Mouse (Mus musculus) adrenal gland, postnatal 36 days (tissue): Measurements from ENCODE around the gene Hbs1l. TPM values are rescaled to one million over a fixed set of nuclear protein-coding genes. Genes with fewer than 3 reads are reported as not detected.

Experiments
- DNase-seq, 2 experiments: peaks; one replicate each; pipeline ENCODE4 v3.0.0; 2021; ENCODE audit warnings: mixed read lengths in 1 of 2
- total RNA-seq, 2 experiments: library from RNA; stranded (reverse); gene quantifications; 2 replicates each; pipeline ENCODE4 v1.2.3; 2021

Hbs1l gene
- total RNA-seq, 2 experiments from 2014 or later, result 69.8 to 75.3 TPM

DNA sequence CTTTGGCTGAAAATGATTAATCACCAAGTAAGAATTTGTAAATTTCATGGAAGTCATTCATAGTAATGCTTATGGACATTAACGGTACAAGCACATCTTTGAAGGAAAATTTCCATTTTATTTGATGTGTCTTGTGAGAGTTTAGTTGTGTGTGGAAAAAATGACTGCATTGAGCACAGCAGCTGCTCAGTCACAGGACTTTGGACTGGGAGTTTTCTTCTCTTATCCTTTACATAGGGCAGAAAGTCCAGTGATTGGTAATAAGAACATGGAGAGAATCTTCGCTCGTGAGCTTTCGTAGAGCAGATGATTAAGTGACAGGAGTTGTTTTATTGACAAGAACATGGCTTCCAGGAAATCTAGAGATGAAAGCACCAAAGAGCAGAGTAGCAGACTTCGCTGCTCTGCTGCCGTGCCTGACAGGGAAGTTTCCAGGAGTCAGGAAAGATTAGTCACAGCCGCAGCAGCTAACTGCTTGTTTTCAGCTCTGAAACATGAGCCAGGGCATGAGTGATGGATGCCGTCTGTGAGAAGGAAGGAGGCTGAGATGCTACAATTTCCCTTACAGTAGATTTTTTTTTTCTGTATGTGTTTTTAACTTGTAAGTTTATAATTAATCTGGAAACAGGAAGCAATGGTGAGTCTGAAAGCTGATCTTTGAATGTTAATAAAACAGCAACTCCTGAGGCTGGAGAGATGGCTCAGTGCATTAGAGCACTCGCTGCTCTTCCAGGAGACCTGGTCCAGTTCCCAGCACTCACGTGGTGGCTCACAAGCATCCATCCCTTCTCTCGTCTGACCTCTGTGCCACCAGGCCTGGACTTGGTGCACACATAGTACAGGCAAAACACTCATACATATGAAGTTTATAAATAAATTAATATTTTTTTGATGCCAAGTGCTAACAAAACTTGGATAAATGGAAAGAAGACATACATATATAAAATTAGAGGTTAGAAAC, 9.2 kb downstream of the Hbs1l start:
- no peak for DNase-seq

DNA sequence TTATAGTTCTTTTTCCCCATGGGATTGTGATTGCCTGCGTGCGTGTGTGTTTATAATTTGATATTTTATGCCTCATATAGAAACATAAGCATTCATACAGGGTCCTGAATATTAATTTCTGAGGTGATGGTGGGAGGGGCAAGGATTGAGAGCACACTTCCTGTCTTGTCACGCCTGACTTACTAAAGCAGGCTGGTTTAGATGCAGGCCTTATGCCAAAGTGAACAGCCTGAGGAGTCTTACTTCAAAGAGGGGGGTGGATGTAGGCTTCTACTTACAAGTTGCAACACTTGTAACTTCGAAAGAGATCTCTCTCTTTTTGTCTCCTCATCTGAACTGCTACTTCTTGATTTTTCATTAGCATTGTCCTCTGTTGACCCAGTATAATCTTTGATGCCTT, 18.0 kb downstream of the Hbs1l start:
- no peak for DNase-seq

DNA sequence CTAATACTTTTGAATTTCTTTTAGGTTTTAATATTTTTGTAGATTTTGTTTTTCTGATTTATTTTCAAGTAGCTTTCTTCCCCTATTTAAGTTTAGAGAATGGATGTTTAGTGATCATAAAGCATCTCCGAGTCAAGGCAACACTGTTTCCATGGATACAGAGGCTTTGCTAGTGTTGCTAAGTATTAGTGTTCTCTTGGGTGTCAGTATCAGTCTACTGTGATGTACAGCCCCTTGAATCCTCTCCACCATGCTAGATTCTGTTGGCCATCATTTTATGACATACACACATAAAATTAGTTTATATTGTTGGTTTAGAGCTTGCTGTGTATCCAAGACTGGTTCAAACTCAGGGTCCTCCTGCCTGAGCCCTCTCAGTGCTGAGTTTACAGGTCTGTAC, 20.3 kb downstream of the Hbs1l start:
- DNase-seq, result no peak

DNA sequence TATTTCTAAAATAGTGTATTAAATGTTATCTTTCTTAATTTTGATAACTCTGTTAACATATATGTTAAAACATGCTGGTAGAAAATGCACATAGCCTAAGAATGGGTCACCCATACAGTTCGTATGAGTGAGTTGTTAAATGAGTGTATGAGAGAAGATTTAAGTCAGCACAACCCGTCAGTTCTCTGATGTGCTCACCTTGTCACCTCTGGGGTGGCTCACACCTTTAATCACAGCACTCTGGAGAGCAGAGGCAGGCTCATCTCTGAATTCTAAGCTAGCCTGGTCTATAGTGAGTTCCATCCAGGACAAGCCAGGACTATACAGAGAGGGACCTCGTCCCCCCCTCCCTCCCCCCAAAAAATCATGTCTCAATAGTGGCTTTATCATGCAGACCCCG, 22.5 kb downstream of the Hbs1l start:
- no peak for DNase-seq

DNA sequence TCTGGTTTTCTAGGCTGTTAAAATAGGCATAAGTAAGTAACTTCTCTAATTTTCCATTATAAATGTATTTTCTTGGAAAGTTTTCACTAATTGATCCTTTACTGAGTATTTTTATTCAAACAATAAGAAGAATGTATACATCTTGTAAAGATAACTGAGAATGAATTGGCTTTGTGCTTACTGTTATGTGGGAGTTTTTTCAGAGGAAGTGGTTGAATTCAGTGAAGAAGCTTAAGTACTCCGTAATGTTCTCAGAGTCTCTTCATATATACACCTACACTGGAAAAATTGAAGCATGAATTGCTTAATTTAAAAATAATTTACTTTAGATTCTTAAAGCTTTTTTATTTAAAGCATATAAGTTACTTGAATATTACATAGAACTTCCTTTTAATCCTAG, 23.2 kb downstream of the Hbs1l start:
- no peak for DNase-seq

DNA sequence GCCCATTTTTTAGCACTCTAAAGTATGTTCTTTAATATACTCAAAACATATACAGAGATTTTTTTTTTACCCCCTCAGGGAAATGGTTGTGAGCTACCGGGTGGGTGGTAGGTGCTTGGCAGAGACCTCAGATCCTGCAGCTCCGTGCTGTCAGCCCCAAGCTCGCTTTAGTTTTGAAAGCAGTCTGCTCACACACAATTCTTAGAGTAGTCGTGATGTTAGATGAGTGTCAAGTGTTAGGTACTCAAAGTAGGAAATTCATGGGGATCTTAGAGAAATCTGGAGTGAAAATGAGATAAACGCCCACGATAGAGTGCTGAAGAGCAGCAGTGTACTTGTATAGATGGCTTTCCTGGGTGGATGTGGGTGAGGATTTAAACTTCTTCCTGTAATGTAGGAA, 24.8 kb downstream of the Hbs1l start:
- DNase-seq, result no peak

DNA sequence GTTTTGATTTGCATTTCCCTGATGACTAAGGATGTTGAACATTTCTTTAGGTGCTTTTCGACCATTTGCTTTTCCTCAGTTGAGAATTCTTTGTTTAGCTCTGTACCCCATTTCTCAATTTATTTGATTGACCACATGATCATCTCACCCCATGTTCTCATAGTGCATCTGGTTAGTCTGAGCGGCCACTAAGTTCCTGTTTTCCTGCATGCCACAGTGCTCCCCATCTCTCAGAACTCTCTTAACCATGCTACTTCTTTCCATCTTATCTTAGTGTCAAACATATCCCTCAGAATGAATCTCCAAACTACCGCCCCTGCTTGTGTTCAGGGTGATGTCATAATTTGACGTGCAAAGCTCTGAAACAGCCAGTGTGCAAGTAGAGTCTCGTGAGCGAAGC, 30.6 kb downstream of the Hbs1l start:
- no peak for DNase-seq

DNA sequence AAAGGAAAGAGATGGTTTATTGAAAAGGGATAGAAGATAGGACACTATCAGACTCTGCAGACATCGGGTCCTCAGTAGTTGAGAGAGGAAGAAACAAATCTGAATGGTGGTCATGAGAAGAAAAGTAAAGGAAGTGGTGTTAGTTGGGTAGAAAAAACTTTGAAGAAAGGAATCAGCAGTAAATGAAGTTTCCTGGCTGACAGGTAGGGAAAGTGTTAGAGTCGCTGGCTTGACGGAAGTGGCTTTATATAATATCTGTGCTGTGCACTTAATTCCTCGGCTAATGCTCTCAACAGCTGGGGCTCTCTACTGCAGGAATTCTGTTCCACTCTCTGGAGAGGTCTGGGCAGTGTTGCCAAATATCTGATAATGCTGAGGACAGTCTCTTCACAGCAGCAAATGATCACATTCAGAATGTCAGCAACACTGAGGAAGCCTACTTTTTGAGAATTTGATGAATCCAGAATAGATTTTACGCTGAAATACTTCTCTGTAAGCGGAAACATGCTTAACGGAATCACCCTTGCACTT, 31.9 kb downstream of the Hbs1l start:
- no peak for DNase-seq

DNA sequence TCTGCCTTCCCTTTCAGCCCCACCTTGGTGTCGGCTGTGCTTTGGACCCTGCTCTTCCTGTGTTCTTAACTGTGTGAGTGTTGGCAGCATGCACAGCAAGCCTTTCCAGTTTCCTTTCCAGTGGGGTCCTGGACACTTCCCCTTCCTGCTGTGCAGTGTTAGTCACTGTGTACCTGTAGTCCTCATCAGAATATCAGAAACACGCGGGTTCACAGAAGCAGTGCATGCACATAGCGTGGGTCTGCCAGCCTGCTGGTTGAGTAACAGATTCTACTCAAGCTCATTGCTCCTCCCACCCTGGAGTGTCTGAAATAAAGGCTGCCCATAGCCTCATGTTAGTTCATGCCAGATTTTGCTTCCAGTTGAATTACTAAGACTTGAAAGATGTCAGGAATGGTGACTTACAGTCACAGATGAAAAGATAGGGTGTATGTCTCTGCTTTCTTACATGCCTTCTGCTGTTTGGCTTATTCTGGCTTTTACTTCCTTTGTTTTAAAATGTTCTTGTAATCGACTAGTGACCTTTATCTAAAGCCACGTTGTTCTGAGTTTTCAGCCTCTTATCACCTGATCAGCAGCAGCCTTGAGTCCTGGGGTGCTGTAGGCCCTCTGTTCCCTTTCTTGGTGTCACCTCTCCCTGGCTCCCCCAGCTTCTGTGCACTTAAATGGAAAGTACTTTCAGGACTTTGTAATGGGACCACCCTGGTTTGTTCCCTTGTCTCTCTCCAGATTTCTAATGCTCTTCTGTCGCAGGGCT, 38.7 kb downstream of the Hbs1l start:
- DNase-seq, result no peak

DNA sequence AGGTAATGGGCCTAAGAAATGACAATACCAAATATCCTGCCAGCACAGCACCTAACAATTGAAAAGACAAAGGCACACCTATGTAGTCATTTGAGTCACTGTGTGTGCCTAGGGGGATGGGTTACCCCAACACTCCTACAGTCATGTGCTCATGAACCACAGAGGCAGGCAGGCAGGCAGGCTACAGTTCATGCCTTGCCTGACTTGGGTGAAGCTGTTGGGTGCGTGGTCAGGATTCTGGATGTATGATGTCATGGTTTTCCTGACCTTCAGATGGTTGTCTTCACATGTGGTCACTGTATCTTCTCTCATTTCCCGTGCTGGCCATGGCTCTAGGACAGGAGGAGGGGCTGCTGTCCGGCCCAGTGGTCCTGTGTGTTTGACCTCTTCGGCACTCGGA, 39.8 kb downstream of the Hbs1l start:
- DNase-seq, result no peak

DNA sequence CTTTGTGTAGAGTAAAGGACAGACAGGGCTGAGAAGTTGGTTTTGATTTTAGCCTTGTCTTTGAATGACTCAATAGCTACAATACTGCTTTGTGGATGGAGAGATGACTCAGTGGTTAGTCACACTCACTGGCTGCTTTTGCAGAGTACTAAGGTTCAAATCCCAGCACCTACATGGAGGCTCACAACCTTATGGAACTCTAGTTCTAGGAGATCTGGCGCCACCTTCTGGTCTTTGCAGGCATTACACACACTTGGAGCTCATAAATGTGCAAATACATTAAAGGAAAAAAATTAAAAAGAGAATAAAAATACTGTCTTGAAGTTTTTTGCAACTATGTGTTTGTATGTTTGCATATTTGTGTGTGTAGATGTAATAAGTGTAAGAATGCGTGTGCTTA, 41.4 kb downstream of the Hbs1l start:
- peak; percentile 8 to 11 for DNase-seq

DNA sequence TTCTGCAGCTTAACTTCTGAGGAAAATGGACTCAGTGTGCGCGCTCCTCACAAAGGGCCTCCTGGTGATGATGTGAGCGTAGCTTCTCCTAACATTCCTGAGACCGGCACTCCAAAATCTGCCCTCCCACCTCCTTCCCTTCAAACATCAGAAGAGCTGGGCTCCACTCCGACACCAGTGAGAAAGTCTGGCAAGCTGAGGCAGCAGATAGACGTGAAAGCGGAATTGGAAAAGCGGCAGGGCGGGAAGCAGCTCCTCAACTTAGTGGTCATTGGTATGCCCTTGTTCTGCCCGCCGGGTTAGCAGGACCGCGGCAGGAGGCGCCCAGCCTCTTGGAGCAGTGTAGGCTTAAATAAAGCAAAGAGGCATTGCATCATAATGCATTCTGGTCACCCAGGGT, 45.9 kb downstream of the Hbs1l start:
- no peak for DNase-seq

DNA sequence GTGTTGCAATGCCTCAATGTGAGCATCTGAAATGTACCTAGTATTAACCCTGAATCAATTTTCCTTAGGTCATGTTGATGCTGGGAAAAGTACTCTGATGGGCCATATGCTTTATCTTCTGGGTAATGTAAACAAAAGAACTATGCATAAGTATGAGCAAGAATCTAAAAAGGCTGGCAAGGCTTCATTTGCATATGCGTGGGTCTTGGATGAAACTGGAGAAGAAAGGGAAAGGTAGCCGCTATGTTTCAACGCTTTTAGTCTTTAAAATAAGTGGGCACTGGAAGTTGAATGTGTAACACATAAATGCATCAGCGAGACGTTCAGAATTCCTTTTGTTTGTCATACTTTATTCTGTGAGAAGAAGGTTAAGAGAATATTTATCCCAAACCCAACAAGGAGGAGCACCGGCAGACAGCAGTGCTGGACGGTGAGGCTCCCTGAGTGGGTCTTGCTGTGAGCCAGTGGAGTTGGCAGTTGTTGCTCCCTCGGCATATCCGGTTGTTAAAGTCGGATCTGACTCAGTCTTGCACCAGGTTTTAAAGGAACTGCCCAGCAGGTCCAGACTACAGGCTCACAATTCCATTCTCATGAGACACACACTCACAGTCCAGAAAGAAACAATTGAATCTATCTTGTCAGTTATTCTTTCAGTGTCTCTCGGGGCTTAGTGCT, 46.7 kb downstream of the Hbs1l start:
- DNase-seq, result no peak

DNA sequence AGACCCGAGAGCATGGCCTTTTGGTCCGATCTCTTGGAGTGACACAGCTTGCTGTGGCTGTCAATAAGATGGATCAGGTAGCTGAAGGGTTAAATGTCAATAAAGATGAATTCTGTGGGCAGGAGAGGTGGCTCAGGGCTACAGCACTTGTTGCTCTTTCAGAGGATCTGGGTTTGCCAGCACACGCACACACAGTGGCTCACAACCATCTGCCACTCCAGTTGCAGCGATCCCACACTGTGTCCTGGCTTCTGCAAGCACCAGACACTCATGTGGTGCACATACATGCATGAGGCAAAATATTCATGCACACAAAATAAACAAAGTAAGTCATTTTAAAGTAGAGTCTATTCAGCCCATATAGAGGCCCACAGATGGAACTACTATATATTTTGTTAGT, 51.6 kb downstream of the Hbs1l start:
- DNase-seq, result no peak

DNA sequence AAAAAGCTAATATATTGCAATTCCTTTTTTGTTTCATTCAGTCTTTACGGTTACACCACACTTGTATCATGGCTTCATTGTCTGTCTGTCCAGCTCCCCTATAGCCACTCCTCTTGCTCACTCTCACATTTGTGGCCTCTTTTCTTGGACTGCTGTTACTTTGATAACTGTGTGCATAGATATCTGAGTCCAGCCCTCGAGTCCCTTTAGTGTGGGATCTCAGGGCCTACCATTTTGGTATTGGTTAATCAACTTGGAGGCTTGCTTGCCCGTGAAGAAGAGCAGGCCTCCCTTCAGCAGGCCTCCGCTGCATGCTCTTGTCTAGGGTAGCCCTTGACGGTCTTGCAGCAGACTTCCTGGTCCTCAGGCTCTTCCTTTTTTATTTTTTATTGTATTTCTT, 53.7 kb downstream of the Hbs1l start:
- no peak for DNase-seq

DNA sequence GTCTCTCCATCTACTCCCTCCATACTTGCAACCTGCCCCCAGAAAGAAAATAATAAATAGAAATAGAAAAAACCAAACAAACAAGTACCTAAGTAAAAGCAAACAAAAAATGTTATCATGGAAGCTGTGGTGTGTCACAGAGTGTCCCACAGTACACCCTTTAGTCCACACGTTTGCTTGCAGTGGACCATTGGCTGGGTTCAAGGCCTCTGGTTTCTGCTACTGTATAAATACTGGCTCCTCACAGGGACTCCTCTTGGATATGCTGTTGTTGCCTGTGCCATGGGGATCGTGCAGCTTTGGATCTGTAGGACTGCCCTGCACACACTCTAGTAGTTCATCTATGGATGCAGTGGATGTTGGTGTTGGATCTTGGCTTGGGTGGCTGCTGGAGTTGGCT, 54.2 kb downstream of the Hbs1l start:
- DNase-seq, result no peak

DNA sequence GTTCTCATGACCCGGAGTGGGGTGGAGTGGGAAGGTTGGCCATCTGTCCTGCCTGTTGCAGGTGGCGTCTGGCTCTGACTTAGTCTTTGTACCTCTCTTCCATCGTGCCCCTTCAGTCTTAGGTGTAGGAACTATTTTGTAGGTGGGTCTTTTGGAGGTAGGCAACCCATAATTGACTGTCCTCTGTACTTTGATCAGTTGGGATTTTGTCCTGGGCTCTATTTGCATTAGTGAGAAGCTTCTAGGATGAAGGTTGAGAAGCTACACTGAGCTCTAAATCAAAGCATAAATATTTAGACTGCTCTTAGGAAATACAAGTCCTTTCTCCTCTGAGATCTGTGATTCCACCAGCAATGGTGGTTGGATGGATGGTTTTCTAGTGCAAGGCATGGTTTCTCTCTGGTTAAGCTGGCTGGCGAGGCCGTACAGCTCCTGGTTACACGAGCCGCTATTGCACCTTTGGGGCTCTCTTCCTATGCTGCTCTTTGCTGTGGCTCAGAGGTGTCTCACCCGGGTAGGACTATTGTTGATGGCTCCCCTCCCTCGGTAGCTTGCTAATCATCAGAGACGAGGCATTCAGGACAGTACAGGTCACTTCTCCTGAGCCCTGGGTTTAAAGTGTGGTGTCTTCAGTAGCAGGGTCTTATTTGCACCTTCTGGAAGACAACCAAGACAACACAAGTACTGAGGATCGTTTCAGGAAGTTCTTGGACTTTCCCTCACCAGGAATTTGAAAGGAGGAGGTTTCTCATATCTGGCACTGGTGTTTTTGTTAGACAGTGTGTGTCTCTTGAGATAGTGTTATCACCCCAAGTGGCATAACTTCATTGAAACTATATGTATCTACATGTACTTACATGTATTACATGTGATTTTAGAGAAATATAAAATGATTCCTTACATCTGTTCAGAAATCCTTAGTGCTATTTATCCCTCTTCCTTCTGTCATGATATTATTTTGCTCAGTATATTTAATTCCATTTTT, 55.0 kb downstream of the Hbs1l start:
- DNase-seq, result no peak

DNA sequence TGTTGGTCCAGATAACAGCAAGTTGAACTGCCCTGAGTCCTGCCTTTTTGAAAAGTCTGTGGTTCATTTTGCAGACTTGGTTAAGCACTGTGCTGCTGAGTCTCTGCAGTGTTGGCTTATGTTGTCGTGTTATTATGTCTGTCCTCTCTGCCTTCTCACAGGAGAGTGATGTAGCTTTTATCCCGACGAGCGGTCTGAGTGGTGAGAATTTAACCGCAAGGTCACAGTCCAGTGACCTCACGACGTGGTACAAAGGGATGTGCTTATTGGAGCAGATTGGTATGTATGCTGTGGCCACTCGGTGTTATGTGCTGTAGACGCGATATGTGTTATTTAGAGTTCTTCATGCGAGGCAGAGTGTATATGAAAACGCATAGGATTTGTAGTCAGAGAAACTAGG, 56.0 kb downstream of the Hbs1l start:
- DNase-seq, result no peak

DNA sequence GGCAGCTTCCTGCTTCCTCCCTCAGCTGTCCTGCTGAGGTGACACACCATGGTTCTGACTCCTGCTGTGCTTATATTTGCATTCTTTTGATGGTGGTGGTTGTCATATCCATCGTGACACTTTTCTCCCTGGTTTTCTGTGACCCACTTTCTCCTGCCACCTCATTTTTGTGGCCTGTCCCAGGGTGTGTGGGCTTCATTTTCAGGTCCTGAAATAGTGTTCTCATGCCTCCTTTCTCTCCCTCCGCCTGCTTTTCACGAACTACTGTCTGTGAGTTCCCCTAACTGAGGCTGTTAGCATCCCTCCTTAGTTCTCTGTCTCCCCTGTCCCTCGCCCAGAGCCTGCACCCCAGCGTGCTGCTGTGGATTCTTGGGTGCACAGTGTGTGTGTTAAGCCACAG, 58.1 kb downstream of the Hbs1l start:
- no peak for DNase-seq

DNA sequence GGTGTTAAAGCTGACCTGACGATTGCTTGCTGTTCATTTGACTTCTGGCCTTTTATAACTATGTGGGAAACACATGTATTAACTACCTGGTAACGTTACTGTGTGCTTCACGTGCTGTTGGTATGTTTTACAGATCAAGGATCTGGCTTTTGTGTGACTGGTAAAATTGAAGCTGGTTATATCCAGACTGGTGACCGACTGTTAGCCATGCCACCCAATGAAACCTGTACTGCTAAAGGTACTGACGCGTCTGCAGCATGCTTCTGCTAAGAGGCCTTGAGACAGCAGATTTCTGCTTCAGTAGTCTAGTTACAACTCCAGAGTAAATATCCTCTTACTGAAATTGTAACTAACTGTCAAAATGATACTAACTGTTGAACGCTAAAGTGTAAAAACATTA, 58.7 kb downstream of the Hbs1l start:
- no peak for DNase-seq

DNA sequence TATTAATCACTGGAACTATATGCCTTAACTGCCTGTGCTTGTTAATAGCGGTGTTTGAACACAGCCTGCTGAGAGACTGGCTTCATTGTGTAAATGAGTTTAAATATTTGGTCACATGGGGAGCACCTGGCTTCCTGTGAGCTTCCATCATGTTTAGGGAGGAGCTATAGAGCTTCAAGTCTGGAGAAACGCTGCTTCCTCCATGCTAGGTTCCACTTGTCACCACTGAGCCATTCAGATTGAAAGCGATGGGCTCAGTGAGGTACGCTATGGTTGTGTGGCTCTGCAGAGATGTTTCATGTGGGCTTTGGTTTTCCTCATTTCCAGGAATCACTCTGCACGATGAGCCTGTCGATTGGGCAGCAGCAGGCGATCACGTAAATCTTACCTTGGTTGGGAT, 62.2 kb downstream of the Hbs1l start:
- no peak for DNase-seq
